ENCODE assay signal across 9 mouse cellular contexts in genomic region chr11:94873693-94874092, GRCm38 (mm10).
A peak's percentile ranks its signal among the peaks of the same experiment; 100 is the strongest.
DNase-seq lines count a peak whose midpoint lies in the region; ATAC-seq and TF ChIP-seq lines count a peak whose summit lies in the region.
"Had no signal": no experiment of that assay in that cellular context is flagged by ENCODE, and none has a peak within 500 bp of the region (broad histone marks: within the 10 kb centered on the region; RNA-seq: fewer than 3 reads in every experiment).

No protein-coding gene starts in this region.

- H3K27me3 ChIP-seq in midbrain, embryonic 10.5 days (ENCODE audit: low read depth, poor library complexity, severe bottlenecking) = peaks cover 71% of the 10 kb centered on the region
- peaks cover 13% of the 10 kb centered on the region for H3K27me3 ChIP-seq in midbrain, embryonic 11.5 days (ENCODE audit: control insufficient read depth, insufficient read depth, low read length)
- H3K27me3 ChIP-seq in intestine, postnatal 0 days (replicated peaks; ENCODE audit: control insufficient read depth, insufficient read depth, low read length) = no peaks in the 10 kb centered on the region
- no peaks in the 10 kb centered on the region for H3K27me3 ChIP-seq in stomach, embryonic 15.5 days (replicated peaks)

- H3K4me3 ChIP-seq in midbrain, embryonic 10.5 days = 0 out of 2 replicates have a peak overlapping the region, but pooled peaks have one; percentile 5
- no peak overlapping the region for H3K4me3 ChIP-seq in midbrain, embryonic 11.5 days (ENCODE audit: low read depth, low read length)
- no peak overlapping the region for H3K4me3 ChIP-seq in intestine, postnatal 0 days (ENCODE audit: low read depth, low read length)
- H3K4me3 ChIP-seq in stomach, embryonic 15.5 days (replicated peaks) = peak overlapping the region; percentile 26

- no peak overlapping the region for H3K4me2 ChIP-seq in midbrain, embryonic 11.5 days
- peak overlapping the region; percentile 46 for H3K4me2 ChIP-seq in intestine, postnatal 0 days (replicated peaks; ENCODE audit: low read depth)
- peak overlapping the region; percentile 44 for H3K4me2 ChIP-seq in stomach, embryonic 15.5 days

- TF ChIP-seq CTCF in intestine, postnatal 0 days (IDR thresholded peaks at IDR 0.05; ENCODE audit: low read depth) = no peak

- DNase-seq in midbrain, embryonic 10.5 days (ENCODE audit: low spot score) = no peak
- no peak for DNase-seq in midbrain, embryonic 11.5 days (ENCODE audit: low spot score, missing footprints)
- peak; percentile 35 to 41 for DNase-seq in heart, adult 9 months (ENCODE audit: low spot score in 2 of 2)
- no peak for DNase-seq in T-cell, adult 2 months (ENCODE audit: low spot score)
- no peak for DNase-seq in layer of hippocampus, adult 9-10 months (ENCODE audit: low spot score)
- DNase-seq in left cerebral cortex, adult 8-10 months (ENCODE audit: low spot score in 2 of 2) = no peak

- no peak overlapping the region for H3K9ac ChIP-seq in midbrain, embryonic 11.5 days (ENCODE audit: low read length)
- 0 out of 2 replicates have a peak overlapping the region, but pooled peaks have one; percentile 35 for H3K9ac ChIP-seq in intestine, postnatal 0 days (ENCODE audit: low read depth, low read length)
- peak overlapping the region; percentile 0; the same call in 1 of the 2 replicates for H3K9ac ChIP-seq in stomach, embryonic 15.5 days

- no peak overlapping the region; the same call in 1 of the 2 replicates for H3K27ac ChIP-seq in midbrain, embryonic 10.5 days (replicated peaks)
- no peak overlapping the region for H3K27ac ChIP-seq in midbrain, embryonic 11.5 days (ENCODE audit: low read depth, low read length)
- H3K27ac ChIP-seq in intestine, postnatal 0 days (ENCODE audit: low read depth, low read length) = peak overlapping the region; percentile 67
- peak overlapping the region; percentile 95 for H3K27ac ChIP-seq in stomach, embryonic 15.5 days
- H3K27ac ChIP-seq: macrophage had no signal

- no peaks in the 10 kb centered on the region for H3K9me3 ChIP-seq in midbrain, embryonic 10.5 days (replicated peaks)
- no peaks in the 10 kb centered on the region for H3K9me3 ChIP-seq in midbrain, embryonic 11.5 days (ENCODE audit: control insufficient read depth, low read length)
- H3K9me3 ChIP-seq in intestine, postnatal 0 days (ENCODE audit: control insufficient read depth) = no peaks in the 10 kb centered on the region
- H3K9me3 ChIP-seq in stomach, embryonic 15.5 days = no peaks in the 10 kb centered on the region

- no peaks in the 10 kb centered on the region for H3K36me3 ChIP-seq in midbrain, embryonic 10.5 days
- no peaks in the 10 kb centered on the region for H3K36me3 ChIP-seq in midbrain, embryonic 11.5 days (ENCODE audit: control insufficient read depth, insufficient read depth, low read length)
- H3K36me3 ChIP-seq in intestine, postnatal 0 days (ENCODE audit: control insufficient read depth, insufficient read depth) = no peaks in the 10 kb centered on the region
- no peaks in the 10 kb centered on the region for H3K36me3 ChIP-seq in stomach, embryonic 15.5 days

- H3K4me1 ChIP-seq in midbrain, embryonic 10.5 days = peaks cover 20% of the 10 kb centered on the region
- H3K4me1 ChIP-seq in midbrain, embryonic 11.5 days (ENCODE audit: control insufficient read depth, insufficient read depth, low read length) = peaks cover 4% of the 10 kb centered on the region
- H3K4me1 ChIP-seq in intestine, postnatal 0 days (replicated peaks; ENCODE audit: control insufficient read depth, insufficient read depth, low read length) = no peaks in the 10 kb centered on the region
- peaks cover 30% of the 10 kb centered on the region for H3K4me1 ChIP-seq in stomach, embryonic 15.5 days

- WGBS in midbrain, embryonic 10.5 days = 5% methylated on average over 7 of the region's 7 CpGs
- WGBS in midbrain, embryonic 11.5 days = 5% methylated on average over 7 of the region's 7 CpGs
- WGBS in intestine, postnatal 0 days = 15% methylated on average over 7 of the region's 7 CpGs
- 3% methylated on average over 7 of the region's 7 CpGs for WGBS in stomach, embryonic 15.5 days

- no peak for ATAC-seq in midbrain, embryonic 11.5 days (ENCODE audit: low FRiP score)
- no peak for ATAC-seq in intestine, postnatal 0 days
- peak; percentile 27 for ATAC-seq in stomach, embryonic 15.5 days (ENCODE audit: insufficient read depth, low FRiP score, low read depth)

Comparison
In these comparisons a context has a peak if more than half of its experiments do, and no peak if none do; other contexts are left out.
1. H3K4me3 ChIP-seq: peak in midbrain, embryonic 10.5 days (single experiment) and stomach, embryonic 15.5 days (single experiment); none in midbrain, embryonic 11.5 days (single experiment) and intestine, postnatal 0 days (single experiment).
2. DNase-seq: peak in heart, adult 9 months (2 of 2); none in midbrain, embryonic 10.5 days (single experiment), midbrain, embryonic 11.5 days (single experiment), T-cell, adult 2 months (single experiment), layer of hippocampus, adult 9-10 months (single experiment) and left cerebral cortex, adult 8-10 months (0 of 2).
3. H3K27ac ChIP-seq: peak in intestine, postnatal 0 days (single experiment) and stomach, embryonic 15.5 days (single experiment); none in midbrain, embryonic 10.5 days (single experiment) and midbrain, embryonic 11.5 days (single experiment).